Mouse (Mus musculus) midbrain, embryonic 16.5 days (tissue): ENCODE results near the gene Spa17. TPM values are rescaled to one million over a fixed set of nuclear protein-coding genes. Genes with fewer than 3 reads are reported as not detected.

ENCODE experiments used
- ATAC-seq: fragments of 200-750 bp; cut with Nextera tagmentation; 2 replicates; pipeline ENCODE4 v1.8.0; 2017; ENCODE audit warnings: moderate TSS enrichment
- H3K27ac ChIP-seq: fragments of 300-500 bp; sonication (generic); 2 replicates; pipeline ENCODE4 v1.5.1; 2014; ENCODE audit warnings: mild to moderate bottlenecking, low read length, mixed read lengths
- H3K27me3 ChIP-seq: fragments of 300-500 bp; sonication (generic); 2 replicates; pipeline ENCODE4 v1.6.1; 2014; ENCODE audit warnings: low read depth, low read length, mixed read lengths; ENCODE audit not compliant: control insufficient read depth, insufficient read depth
- H3K36me3 ChIP-seq: fragments of 300-500 bp; sonication (generic); 2 replicates; pipeline ENCODE4 v1.6.1; 2014; ENCODE audit warnings: mild to moderate bottlenecking, low read length, moderate library complexity, mixed read lengths; ENCODE audit not compliant: control insufficient read depth, insufficient read depth
- H3K4me1 ChIP-seq: fragments of 300-500 bp; sonication (generic); 2 replicates; pipeline ENCODE4 v1.6.1; 2014; ENCODE audit warnings: mild to moderate bottlenecking, low read length, mixed read lengths; ENCODE audit not compliant: control insufficient read depth, insufficient read depth
- H3K4me2 ChIP-seq: fragments of 300-500 bp; sonication (generic); 2 replicates; pipeline ENCODE4 v1.6.1; 2014; ENCODE audit warnings: mild to moderate bottlenecking, low read length, mixed read lengths
- H3K4me3 ChIP-seq: fragments of 300-500 bp; sonication (generic); 2 replicates; pipeline ENCODE4 v1.5.1; 2014; ENCODE audit warnings: low read depth, mild to moderate bottlenecking, low read length, moderate library complexity, mixed read lengths
- H3K9ac ChIP-seq: fragments of 300-500 bp; sonication (generic); 2 replicates; pipeline ENCODE4 v1.6.1; 2014; ENCODE audit warnings: low read depth, low read length, mixed read lengths
- H3K9me3 ChIP-seq: fragments of 300-500 bp; sonication (generic); replicated peaks from 2 replicates; pipeline ENCODE4 v1.6.1; 2014; ENCODE audit warnings: mild to moderate bottlenecking, low read length, mixed read lengths; ENCODE audit not compliant: control insufficient read depth, poor library complexity, severe bottlenecking
- WGBS: fragments of 180-500 bp; shearing (Covaris S2); extraction: QIAGEN DNeasy Blood & Tissue Kit; methylation state at CpG from one replicate; pipeline ENCODE4 v1.1.7; 2014; 5-methylcytosine and 5-hydroxymethylcytosine counted together
- polyA plus RNA-seq: library from polyadenylated mRNA; unstranded; fragments of >200 nt; fragmentation: Nextera tagmentation; extraction: Ambion mirVana; gene quantifications from 2 replicates; pipeline ENCODE4 v1.2.1, GENCODE M21; 2015

Gene Spa17
- polyA plus RNA-seq, 1 experiment from 2014 or later, result 9.0 TPM

GRCm38 (mm10) chr9:37625641-37626040 lies 12.1 kb upstream of the Spa17 start:
- no peaks in the 10 kb centered on the region for H3K9me3 ChIP-seq
- peak overlapping the region; percentile 46 for H3K4me2 ChIP-seq
- H3K27me3 ChIP-seq, result no peaks in the 10 kb centered on the region
- WGBS, result 6% methylated on average over 7 of the region's 7 CpGs
- H3K4me1 ChIP-seq, result peaks cover 21% of the 10 kb centered on the region
- no peaks in the 10 kb centered on the region for H3K36me3 ChIP-seq
- peak overlapping the region; percentile 93 for H3K27ac ChIP-seq
- H3K9ac ChIP-seq, result peak overlapping the region; percentile 35
- peak; percentile 91 for ATAC-seq
- no peak overlapping the region for H3K4me3 ChIP-seq

- WGBS, result 17% methylated on average over 3 of the region's 3 CpGs
- peak overlapping the region; percentile 1; the same call in 1 of the 2 replicates for H3K9ac ChIP-seq
- peaks cover 21% of the 10 kb centered on the region for H3K4me1 ChIP-seq
- peak overlapping the region; percentile 46 for H3K4me2 ChIP-seq
- H3K36me3 ChIP-seq, result no peaks in the 10 kb centered on the region
- H3K27me3 ChIP-seq, result no peaks in the 10 kb centered on the region
- H3K9me3 ChIP-seq, result no peaks in the 10 kb centered on the region
- H3K4me3 ChIP-seq, result no peak overlapping the region
- peak overlapping the region; percentile 93 for H3K27ac ChIP-seq
- ATAC-seq, result peak; percentile 83
Observed at GRCm38 (mm10) chr9:37625129-37625528, 11.6 kb upstream of the Spa17 start.

GRCm38 (mm10) chr9:37624502-37624901 lies 11.0 kb upstream of the Spa17 start:
- 89% methylated on average over 1 of the region's 1 CpGs for WGBS

DNA sequence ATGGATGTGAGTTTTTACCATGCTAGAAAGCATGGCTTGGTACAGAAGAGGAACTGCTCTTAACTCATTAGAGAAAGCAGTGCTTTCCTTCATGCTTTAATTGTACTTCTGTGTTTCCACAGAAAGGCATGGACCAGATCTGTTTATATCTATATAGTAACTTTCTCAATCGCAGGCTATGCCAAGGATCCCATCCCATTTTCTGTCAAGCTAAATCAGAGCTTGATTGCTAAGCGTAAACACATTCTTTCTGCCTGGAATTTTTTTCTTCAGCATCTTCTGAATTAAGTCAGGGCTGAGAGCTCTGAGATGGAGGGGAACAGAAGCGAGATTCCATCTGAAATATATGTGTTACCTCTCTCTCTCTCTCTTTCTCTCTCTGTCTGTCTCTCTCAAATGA lies 10.5 kb upstream of the Spa17 start:
- H3K4me2 ChIP-seq, result no peak overlapping the region
- no peak overlapping the region for H3K4me3 ChIP-seq
- H3K4me1 ChIP-seq, result peaks cover 21% of the 10 kb centered on the region
- no peaks in the 10 kb centered on the region for H3K36me3 ChIP-seq
- H3K9me3 ChIP-seq, result no peaks in the 10 kb centered on the region
- WGBS, result 81% methylated on average over 3 of the region's 3 CpGs
- ATAC-seq, result no peak
- H3K9ac ChIP-seq, result no peak overlapping the region
- peak overlapping the region; percentile 28 for H3K27ac ChIP-seq
- H3K27me3 ChIP-seq, result no peaks in the 10 kb centered on the region

More at GRCm38 (mm10) chr9:37624502-37624901, 11.0 kb upstream of the Spa17 start:
- ATAC-seq, result no peak
- Histone ChIP-seq H3K4me1 (peaks cover 21% of the 10 kb centered on the region), H3K4me2 (no peak overlapping the region), H3K4me3 (no peak overlapping the region), H3K9me3 (no peaks in the 10 kb centered on the region), H3K36me3 (no peaks in the 10 kb centered on the region), H3K27me3 (no peaks in the 10 kb centered on the region), H3K27ac (peak overlapping the region; percentile 93; the same call in 1 of the 2 replicates), H3K9ac (no peak overlapping the region)

GRCm38 (mm10) chr9:37621290-37621689 lies 7.8 kb upstream of the Spa17 start:
- Histone ChIP-seq H3K9me3 (no peaks in the 10 kb centered on the region), H3K4me2 (no peak overlapping the region), H3K4me3 (no peak overlapping the region), H3K9ac (no peak overlapping the region), H3K27ac (no peak overlapping the region), H3K27me3 (no peaks in the 10 kb centered on the region; the same call in 1 of the 2 replicates), H3K36me3 (no peaks in the 10 kb centered on the region), H3K4me1 (peaks cover 16% of the 10 kb centered on the region)
- WGBS, result 88% methylated on average over 6 of the region's 6 CpGs
- no peak for ATAC-seq

DNA sequence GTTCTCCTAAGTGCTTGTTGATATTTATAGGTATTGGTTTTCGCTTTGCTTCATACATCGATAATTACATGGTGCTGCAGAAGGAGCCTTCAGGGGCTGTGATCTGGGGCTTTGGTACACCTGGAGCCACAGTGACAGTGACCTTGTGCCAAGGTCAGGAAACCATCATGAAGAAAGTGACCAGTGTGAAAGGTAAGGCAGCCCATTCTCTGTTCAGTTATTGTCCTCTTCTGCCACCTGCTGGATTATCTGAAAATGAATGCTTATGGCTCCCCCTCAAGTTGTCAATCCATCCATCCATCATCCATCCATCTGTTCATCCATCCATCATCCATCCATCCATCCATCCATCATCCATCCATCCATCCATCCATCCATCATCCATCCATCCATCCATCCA lies 3.2 kb upstream of the Spa17 start:
- Histone ChIP-seq H3K9me3 (no peaks in the 10 kb centered on the region), H3K4me3 (no peak overlapping the region), H3K4me1 (peaks cover 5% of the 10 kb centered on the region), H3K27ac (no peak overlapping the region), H3K9ac (no peak overlapping the region), H3K27me3 (no peaks in the 10 kb centered on the region; the same call in 1 of the 2 replicates), H3K36me3 (no peaks in the 10 kb centered on the region), H3K4me2 (no peak overlapping the region)
- WGBS, result 48% methylated on average over 2 of the region's 2 CpGs
- ATAC-seq, result no peak

DNA sequence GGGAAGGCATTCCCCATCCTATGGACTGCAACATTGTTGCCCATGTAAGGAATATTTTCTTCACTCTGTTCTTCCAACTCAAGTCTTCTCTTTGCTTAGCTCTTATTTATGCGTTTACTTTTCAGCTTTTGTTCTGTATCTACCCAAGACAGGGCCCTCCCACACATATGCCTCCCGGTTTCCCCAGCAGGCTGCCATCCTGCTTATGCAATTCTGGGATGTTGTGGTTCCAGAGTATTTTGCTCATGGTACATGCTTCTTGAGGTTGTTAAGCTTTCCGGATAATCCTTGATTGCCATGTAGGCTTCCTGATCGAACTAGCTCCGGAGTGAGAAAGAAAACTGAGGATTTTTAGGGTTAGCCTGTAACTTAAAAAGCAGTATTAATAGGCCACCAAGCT lies 1.7 kb upstream of the Spa17 start:
- Histone ChIP-seq H3K9ac (no peak overlapping the region), H3K27ac (no peak overlapping the region), H3K9me3 (no peaks in the 10 kb centered on the region), H3K36me3 (no peaks in the 10 kb centered on the region), H3K27me3 (no peaks in the 10 kb centered on the region; the same call in 1 of the 2 replicates), H3K4me2 (no peak overlapping the region), H3K4me1 (peaks cover 5% of the 10 kb centered on the region), H3K4me3 (no peak overlapping the region)
- ATAC-seq, result no peak
- 63% methylated on average over 5 of the region's 5 CpGs for WGBS

- ATAC-seq, result peak; percentile 22
- Histone ChIP-seq H3K36me3 (no peaks in the 10 kb centered on the region), H3K9ac (no peak overlapping the region), H3K27me3 (no peaks in the 10 kb centered on the region; the same call in 1 of the 2 replicates), H3K27ac (no peak overlapping the region), H3K4me2 (peak overlapping the region; percentile 84), H3K4me1 (peaks cover 5% of the 10 kb centered on the region), H3K4me3 (no peak overlapping the region; the same call in 1 of the 2 replicates), H3K9me3 (no peaks in the 10 kb centered on the region)
Observed at GRCm38 (mm10) chr9:37614316-37614715, 794 bp upstream of the Spa17 start.

DNA sequence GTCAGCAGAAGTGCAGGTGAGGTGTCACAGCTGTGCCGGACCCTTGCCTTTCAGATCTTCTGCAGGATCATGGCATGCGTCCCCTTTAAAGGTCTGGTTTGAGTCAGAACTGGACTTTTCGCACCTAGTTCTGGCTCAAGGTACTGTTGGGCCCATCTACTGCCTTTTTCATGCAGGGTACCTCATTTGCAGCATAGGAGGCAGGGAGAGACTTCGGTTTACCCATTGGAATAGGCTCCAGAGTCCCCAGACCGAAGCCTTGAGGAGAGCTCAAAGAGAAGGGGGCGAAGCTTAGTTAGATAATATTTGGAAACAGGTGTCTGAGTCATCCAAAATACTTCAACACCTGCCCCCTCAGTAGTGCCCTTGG lies 374 bp upstream of the Spa17 start:
- no peak for ATAC-seq
- Histone ChIP-seq H3K4me2 (peak overlapping the region; percentile 84), H3K4me1 (peaks cover 5% of the 10 kb centered on the region), H3K27ac (peak overlapping the region; percentile 93), H3K9ac (peak overlapping the region; percentile 45), H3K36me3 (no peaks in the 10 kb centered on the region), H3K4me3 (peak overlapping the region; percentile 67), H3K27me3 (no peaks in the 10 kb centered on the region; the same call in 1 of the 2 replicates), H3K9me3 (no peaks in the 10 kb centered on the region)
- 17% methylated on average over 6 of the region's 6 CpGs for WGBS
